Mouse (Mus musculus) lung, adult 10 weeks (tissue): ENCODE measurements around the gene Dcpp2. TPM values are rescaled to one million over a fixed set of nuclear protein-coding genes. Genes with fewer than 3 reads are reported as not detected.

Source experiments
- polyA plus RNA-seq: library from polyadenylated mRNA; stranded (reverse); fragments of 350-450 nt; fragmentation: Illumina TruSeq; extraction: RNeasy Lipid Tissue Mini Kit (QIAGEN cat#74804); gene quantifications from one replicate; pipeline ENCODE4 v1.2.3, GENCODE M21; 2014; ENCODE audit warnings: low read depth, low replicate concordance; ENCODE audit not compliant: insufficient read depth

The Dcpp2 gene
- not detected for polyA plus RNA-seq

DNA sequence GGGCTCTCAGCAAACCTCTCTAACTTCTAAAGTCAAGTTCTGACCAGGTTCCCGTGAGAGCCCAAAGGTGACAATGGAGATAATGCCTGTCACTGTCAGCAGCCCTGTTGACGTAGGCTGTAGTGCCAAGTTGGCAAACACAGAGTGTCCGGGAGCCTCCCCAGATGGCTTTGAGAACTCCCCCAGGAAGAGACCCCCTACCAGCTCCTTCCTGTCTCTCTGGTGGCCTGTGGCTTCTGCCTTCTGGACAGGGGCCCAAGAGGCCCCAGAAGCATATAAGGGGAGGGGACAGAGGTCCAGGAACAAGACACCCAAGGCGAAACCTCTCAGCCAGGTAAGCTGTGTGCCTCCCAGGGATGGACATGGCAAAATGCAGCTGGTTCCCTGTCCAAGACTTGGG lies at the start of gene Dcpp2, which contains the start of gene Dcpp1:
TSS of gene Dcpp2 (plus strand) at position 305 of the 400 bp plus-strand sequence.
TSS of gene Dcpp1 (plus strand) at position 301 of the 400 bp plus-strand sequence.

DNA sequence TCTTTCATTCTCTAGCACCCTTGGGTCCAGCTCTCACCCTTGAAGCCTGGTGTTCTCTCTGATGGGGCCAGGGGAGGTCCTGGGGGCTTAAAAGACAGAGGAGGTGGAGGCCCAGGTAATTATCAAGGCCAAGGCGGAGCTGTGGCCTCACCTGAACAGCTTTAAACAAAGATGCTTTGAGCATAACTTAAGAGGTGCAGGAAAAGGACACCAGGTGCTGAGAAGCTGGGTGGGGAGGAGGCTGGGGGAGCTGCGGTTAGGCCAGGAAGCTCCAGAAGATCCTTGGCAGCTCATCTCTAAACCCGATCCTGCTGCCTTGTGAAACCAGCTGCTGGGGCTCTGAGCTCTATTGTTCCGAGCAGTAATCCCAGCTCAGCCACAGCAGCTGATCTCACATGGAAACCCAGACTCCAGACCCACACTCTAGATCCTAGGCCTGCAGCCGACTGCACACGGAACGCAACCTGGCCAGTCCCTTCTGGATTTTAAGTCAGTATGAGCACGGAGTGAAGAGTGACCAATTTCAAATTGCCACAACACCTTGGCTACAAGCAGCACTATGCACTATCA lies 44.6 kb upstream of the Dcpp2 start, which contains the start of gene Prss33:
TSS of gene Prss33 (minus strand) at position 51 of the 570 bp plus-strand sequence.

DNA sequence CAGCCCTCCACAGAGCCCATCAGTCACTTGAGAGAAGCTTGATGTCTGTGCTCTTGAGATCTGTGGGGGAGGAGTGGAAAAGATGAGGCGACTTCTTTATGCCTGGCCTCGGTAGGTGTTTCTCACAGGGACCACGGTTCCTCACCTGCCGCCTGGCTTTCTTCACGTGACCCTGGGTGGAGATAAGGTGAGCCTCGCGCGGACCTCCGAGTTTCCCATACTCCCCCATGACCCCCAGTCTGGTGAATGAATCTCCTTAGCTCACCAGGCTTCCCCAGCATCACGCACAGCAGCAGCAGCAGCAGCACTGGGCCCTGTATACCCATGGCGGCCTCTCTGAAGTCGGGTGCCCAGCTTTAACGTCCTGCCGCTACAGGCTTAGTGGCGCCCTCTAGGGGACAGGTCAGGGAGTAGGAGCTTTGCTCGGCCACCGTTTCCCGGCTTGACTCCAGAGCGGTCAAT lies 36.8 kb upstream of the Dcpp2 start, which contains the start of the genes Prss32 and Prss41:
TSS of gene Prss32 (plus strand) at position 44 of the 462 bp plus-strand sequence.
TSS of gene Prss41 (minus strand) at position 361 of the 462 bp plus-strand sequence.

DNA sequence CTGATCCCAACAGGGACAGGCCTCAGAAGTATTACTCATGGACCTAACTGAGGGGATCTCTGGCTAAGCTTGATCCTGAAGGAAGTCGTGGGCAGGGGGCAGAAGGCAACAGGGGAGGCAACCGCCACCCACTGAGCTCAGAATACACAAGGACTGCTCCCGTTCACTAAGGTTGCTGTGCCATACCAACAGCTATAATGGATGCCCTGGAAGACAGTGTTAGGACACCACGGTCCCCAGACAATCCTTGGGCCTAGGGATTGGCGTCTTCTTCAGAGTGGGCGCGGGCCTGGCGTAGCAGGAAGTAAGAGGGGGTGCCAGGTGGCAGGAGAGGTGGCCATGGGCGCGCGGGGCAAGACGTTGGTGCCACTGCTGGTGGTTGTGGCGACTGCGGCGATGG lies 12.9 kb upstream of the Dcpp2 start, which contains the start of gene Prss21:
TSS of gene Prss21 (plus strand) at position 301 of the 400 bp plus-strand sequence.

DNA sequence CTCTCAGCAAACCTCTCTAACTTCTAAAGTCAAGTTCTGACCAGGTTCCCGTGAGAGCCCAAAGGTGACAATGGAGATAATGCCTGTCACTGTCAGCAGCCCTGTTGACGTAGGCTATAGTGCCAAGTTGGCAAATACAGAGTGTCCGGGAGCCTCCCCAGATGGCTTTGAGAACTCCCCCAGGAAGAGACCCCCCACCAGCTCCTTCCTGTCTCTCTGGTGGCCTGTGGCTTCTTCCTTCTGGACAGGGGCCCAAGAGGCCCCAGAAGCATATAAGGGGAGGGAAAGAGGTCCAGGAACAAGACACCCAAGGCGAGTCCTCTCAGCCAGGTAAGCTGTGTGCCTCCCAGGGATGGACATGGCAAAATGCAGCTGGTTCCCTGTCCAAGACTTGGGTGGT lies 36.5 kb downstream of the Dcpp2 start, which contains the start of gene Dcpp3:
TSS of gene Dcpp3 (plus strand) at position 301 of the 400 bp plus-strand sequence.

DNA sequence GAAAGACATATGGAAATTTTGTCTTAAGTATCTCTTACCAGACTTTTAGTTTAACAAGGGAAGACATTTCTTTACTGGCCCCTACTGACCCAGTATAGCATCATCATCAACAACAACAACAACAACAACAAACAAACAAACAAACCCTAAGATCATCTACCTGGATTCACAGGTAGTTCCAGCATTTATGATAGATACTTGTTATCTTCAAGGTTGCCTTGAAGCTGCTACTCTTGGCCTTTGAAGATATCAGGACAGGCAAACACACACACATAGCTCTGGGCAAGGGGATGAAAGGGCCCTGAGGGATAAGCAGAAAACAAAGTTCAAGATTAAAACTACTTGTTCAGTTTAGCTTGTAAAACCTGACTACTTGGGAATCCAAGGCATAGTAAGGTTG lies 60.7 kb downstream of the Dcpp2 start, which contains the start of gene Sbp:
TSS of gene Sbp (plus strand) at position 301 of the 400 bp plus-strand sequence.

Other genes starting within 250 kb of the Dcpp2 start
- 0.27 TPM for gene Mmp25, start 235.6 kb upstream of the Dcpp2 start, polyA plus RNA-seq
- 4.0 TPM for gene Bicdl2, start 220.4 kb upstream of the Dcpp2 start, polyA plus RNA-seq
- 190 TPM for gene Hcfc1r1, start 207.3 kb upstream of the Dcpp2 start, polyA plus RNA-seq
- gene Thoc6, start 207.0 kb upstream of the Dcpp2 start, polyA plus RNA-seq: 13.9 TPM
- 52.6 TPM for gene Tnfrsf12a, start 203.4 kb upstream of the Dcpp2 start, polyA plus RNA-seq
- gene Cldn6, start 201.6 kb upstream of the Dcpp2 start, polyA plus RNA-seq: 0.33 TPM
- not detected for gene Cldn9, start 196.9 kb upstream of the Dcpp2 start, polyA plus RNA-seq
- not detected for gene 1520401A03Rik, start 158.1 kb upstream of the Dcpp2 start, polyA plus RNA-seq
- 4.5 TPM for gene Pkmyt1, start 154.5 kb upstream of the Dcpp2 start, polyA plus RNA-seq
- gene Paqr4, start 140.0 kb upstream of the Dcpp2 start, polyA plus RNA-seq: 16.5 TPM
- 0.32 TPM for gene Kremen2, start 135.0 kb upstream of the Dcpp2 start, polyA plus RNA-seq
- gene Flywch1, start 109.3 kb upstream of the Dcpp2 start, polyA plus RNA-seq: 21.7 TPM
- gene Flywch2, start 94.8 kb upstream of the Dcpp2 start, polyA plus RNA-seq: 11.3 TPM
- 98.6 TPM for gene Srrm2, start 90.3 kb upstream of the Dcpp2 start, polyA plus RNA-seq
- gene Elob, start 51.7 kb upstream of the Dcpp2 start, polyA plus RNA-seq: 496 TPM
- not detected for gene Prss33, start 44.8 kb upstream of the Dcpp2 start, polyA plus RNA-seq
- not detected for gene Prss32, start 37.0 kb upstream of the Dcpp2 start, polyA plus RNA-seq
- 0.25 TPM for gene Prss41, start 36.7 kb upstream of the Dcpp2 start, polyA plus RNA-seq
- gene Prss21, start 12.8 kb upstream of the Dcpp2 start, polyA plus RNA-seq: not detected
- not detected for gene Dcpp1, start within 50 bp of the Dcpp2 start, polyA plus RNA-seq
- gene Dcpp3, start 36.6 kb downstream of the Dcpp2 start, polyA plus RNA-seq: not detected
- not detected for gene Sbp, start 60.8 kb downstream of the Dcpp2 start, polyA plus RNA-seq
- not detected for gene Sbpl, start 74.4 kb downstream of the Dcpp2 start, polyA plus RNA-seq
- gene Prss30, start 99.7 kb downstream of the Dcpp2 start, polyA plus RNA-seq: 0.35 TPM
- gene Prss22, start 117.2 kb downstream of the Dcpp2 start, polyA plus RNA-seq: not detected
- not detected for gene Prss27, start 157.3 kb downstream of the Dcpp2 start, polyA plus RNA-seq
- gene Kctd5, start 192.6 kb downstream of the Dcpp2 start, polyA plus RNA-seq: 16.7 TPM